Mouse (Mus musculus) stomach, postnatal 0 days (tissue): ENCODE measurements at regions not wholly inside any gene's neighbourhood (a gene's known extent, or its start where the extent isn't known, plus 50 kb on each side); places are given as distances from the start of the nearest gene placed in this dataset.

Experiments
- CTCF ChIP-seq: IDR thresholded peaks from 2 replicates; pipeline ENCODE4 v1.5.1; 2016; ENCODE audit warnings: antibody characterized with exemption, low read depth, mild to moderate bottlenecking, moderate library complexity
- EP300 ChIP-seq: optimal IDR thresholded peaks from 2 replicates; pipeline ENCODE3; 2016; ENCODE audit warnings: antibody characterized with exemption

- no peak for TF ChIP-seq CTCF
- TF ChIP-seq EP300, result no peak
Measured at GRCm38 (mm10) chr2:161416218-161416927, 307.5 kb upstream of the Chd6 start.
